Mouse (Mus musculus): ENCODE measurements at regions not wholly inside any gene's neighbourhood (a gene's known extent, or its start where the extent isn't known, plus 50 kb on each side); places are given as distances from the start of the nearest gene placed in this dataset.

DNA sequence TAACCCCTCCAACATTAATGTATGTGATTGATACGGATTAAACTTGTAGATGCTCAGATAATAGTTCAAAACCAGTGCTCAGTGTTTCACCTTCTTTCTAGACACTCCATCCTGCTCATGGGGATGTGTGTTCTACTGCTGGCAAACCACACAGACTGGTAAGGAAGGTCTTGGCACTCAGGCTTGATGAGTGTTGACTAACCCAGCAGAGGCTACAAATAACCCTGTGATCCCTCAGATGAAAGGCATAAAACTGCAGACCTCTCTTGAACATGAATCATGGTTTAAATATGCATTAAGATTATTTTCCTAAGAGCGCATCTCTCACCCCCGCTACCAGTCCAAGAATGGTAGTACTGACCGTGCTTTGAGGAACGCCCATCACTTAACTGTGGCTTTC is 83.9 kb upstream of the Cnksr3 start:
- TF ChIP-seq CTCF (IDR thresholded peaks at IDR 0.05; ENCODE audit: extremely low read depth, insufficient read length, insufficient replicate concordance, low read depth, low read length) (no peak), POLR2A (IDR thresholded peaks at IDR 0.05; ENCODE audit: low read depth, low read length) (no peak)

Measured in small intestine, adult 2 months (tissue).